Mouse (Mus musculus): ENCODE results near the gene Zdhhc23. TPM values are rescaled to one million over a fixed set of nuclear protein-coding genes. Genes with fewer than 3 reads are reported as not detected.

The Zdhhc23 gene
- 1.4 and 1.7 TPM in 2 replicates for polyA plus RNA-seq (2015; fragmentation: Nextera tagmentation; extraction: Ambion mirVana)

DNA sequence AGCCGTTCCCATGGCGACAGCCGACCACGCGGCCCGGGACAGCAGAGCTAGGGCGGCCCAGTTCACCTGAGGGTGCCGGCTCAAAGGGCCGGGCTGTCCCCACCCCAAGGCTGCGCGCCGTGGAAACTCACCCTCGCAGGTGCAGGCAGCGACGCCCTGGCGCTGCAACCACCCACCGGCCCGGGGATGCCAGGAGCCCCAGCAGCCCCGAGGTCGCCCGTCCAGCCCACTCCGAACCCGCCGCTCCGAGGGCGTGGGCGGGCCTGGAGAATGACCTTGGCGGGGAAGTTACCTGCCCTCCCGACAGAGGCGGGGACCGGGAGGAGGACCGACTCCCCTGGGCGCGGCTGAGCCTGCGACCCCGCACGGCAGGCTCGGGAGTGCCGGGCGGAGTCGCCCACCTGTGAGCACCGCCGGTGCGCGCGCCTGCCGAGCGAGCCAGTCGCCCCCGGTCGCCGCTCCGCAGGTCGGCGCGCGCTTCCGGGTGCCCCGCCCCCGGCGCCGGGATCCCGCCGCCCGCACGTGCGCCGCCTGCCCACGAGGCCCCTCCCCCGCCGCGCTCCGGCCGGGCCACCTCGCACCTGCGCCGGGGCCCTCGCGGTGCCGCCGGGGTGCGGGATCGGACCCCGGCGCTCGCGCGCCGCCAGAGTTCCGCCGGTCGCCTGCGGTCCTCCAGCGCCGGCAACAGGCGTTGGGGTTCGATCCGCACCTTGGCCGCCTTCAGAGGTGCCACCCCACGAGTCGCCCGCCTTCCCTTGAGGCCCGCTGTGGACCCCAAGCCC, at the start of gene Zdhhc23:
TSS of gene Zdhhc23 (minus strand) at position 464 of the 782 bp plus-strand sequence.
- Histone ChIP-seq H3K27me3 (peaks cover 35% of the 10 kb centered on the region), H3K4me1 (replicated peaks) (peaks cover 3% of the 10 kb centered on the region; the same call in 1 of the 2 replicates), H3K9ac (peak within 1 kb of the TSS; percentile 73), H3K36me3 (no peaks in the 10 kb centered on the region), H3K9me3 (no peaks in the 10 kb centered on the region), H3K4me2 (peak within 1 kb of the TSS; percentile 100), H3K4me3 (peak within 1 kb of the TSS; percentile 79), H3K27ac (replicated peaks) (no peak within 1 kb of the TSS)
- ATAC-seq (ENCODE audit: low read depth), result peak; percentile 90
- under 1% methylated on average over 83 of the region's 103 CpGs for WGBS

- Histone ChIP-seq H3K27ac (replicated peaks) (no peak overlapping the region), H3K27me3 (no peaks in the 10 kb centered on the region), H3K4me1 (replicated peaks) (no peaks in the 10 kb centered on the region), H3K4me2 (no peak overlapping the region), H3K4me3 (no peak overlapping the region), H3K9ac (no peak overlapping the region), H3K36me3 (no peaks in the 10 kb centered on the region), H3K9me3 (no peaks in the 10 kb centered on the region)
- no peak for ATAC-seq (ENCODE audit: low read depth)
- 77% methylated on average over 2 of the region's 2 CpGs for WGBS
Measured at GRCm38 (mm10) chr16:44029273-44029672, 49.7 kb upstream of the Zdhhc23 start.

- Histone ChIP-seq H3K27me3 (no peaks in the 10 kb centered on the region), H3K36me3 (no peaks in the 10 kb centered on the region), H3K9ac (no peak overlapping the region), H3K4me1 (replicated peaks) (no peaks in the 10 kb centered on the region), H3K4me2 (no peak overlapping the region), H3K9me3 (no peaks in the 10 kb centered on the region), H3K27ac (replicated peaks) (no peak overlapping the region), H3K4me3 (no peak overlapping the region)
- 81% methylated on average over 9 of the region's 9 CpGs for WGBS
- ATAC-seq (ENCODE audit: low read depth), result no peak
Measured at GRCm38 (mm10) chr16:44026822-44027221, 47.2 kb upstream of the Zdhhc23 start.

DNA sequence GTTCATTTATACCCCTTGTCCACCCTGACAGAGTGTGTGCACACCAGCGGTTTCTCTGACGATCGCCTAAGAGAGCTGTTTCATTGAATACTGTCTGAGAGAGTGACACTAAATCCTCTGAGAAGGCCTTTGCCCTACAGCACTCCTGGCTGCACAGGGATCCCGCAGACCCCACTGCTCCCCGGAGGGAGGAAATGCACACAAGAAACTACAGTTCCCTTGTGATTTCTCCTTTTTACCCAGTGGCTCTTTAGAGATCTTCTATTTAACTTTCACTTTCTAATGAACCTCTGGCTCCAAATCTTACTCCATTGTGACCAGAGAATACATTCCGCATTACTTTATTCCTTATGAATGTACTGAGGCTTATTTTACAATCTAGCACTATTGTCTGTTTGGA, 46.6 kb upstream of the Zdhhc23 start:
- Histone ChIP-seq H3K27me3 (no peaks in the 10 kb centered on the region), H3K9me3 (no peaks in the 10 kb centered on the region), H3K4me1 (replicated peaks) (no peaks in the 10 kb centered on the region), H3K36me3 (no peaks in the 10 kb centered on the region), H3K9ac (no peak overlapping the region), H3K27ac (replicated peaks) (no peak overlapping the region), H3K4me2 (no peak overlapping the region), H3K4me3 (no peak overlapping the region)
- no peak for ATAC-seq (ENCODE audit: low read depth)
- 62% methylated on average over 6 of the region's 6 CpGs for WGBS

DNA sequence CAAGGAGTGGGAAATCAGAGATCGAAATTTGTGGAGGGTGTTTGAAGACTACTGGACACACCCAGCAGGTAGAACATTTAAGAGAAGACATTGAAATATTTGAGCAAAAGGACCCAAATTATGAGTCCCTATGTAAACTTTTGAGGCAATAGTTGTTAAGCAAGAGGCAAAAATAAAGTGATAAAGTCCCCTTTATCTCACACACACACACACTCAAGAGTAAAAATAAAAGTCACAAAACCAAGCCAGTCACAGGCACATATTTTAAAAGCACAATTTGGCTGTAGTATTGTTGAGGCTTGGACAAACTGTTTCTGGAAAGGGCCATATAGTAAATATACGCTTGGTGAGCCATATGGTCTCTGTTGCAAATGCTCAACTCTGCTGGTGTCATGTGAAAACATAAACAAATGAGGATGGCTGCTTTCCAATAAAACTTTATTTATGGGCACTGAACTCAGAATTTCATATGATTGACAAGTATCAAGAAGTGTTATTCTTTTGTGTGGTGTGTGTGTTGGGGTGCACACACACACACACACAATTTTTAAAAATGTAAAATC, 39.5 kb upstream of the Zdhhc23 start:
- H3K9ac ChIP-seq, result no peak overlapping the region
- no peak overlapping the region for H3K4me3 ChIP-seq
- no peaks in the 10 kb centered on the region for H3K36me3 ChIP-seq
- H3K9me3 ChIP-seq, result no peaks in the 10 kb centered on the region
- no peak overlapping the region for H3K4me2 ChIP-seq
- 81% methylated on average over 2 of the region's 2 CpGs for WGBS
- no peaks in the 10 kb centered on the region for H3K27me3 ChIP-seq
- no peak overlapping the region for H3K27ac ChIP-seq (replicated peaks)
- no peaks in the 10 kb centered on the region for H3K4me1 ChIP-seq (replicated peaks)
- no peak for ATAC-seq (ENCODE audit: low read depth)

GRCm38 (mm10) chr16:44018372-44018771, 38.8 kb upstream of the Zdhhc23 start:
- no peaks in the 10 kb centered on the region for H3K9me3 ChIP-seq
- WGBS, result 64% methylated on average over 7 of the region's 7 CpGs

GRCm38 (mm10) chr16:44017707-44018106, 38.1 kb upstream of the Zdhhc23 start:
- Histone ChIP-seq H3K4me2 (no peak overlapping the region), H3K9me3 (no peaks in the 10 kb centered on the region), H3K27me3 (no peaks in the 10 kb centered on the region), H3K4me1 (replicated peaks) (no peaks in the 10 kb centered on the region), H3K4me3 (no peak overlapping the region), H3K36me3 (no peaks in the 10 kb centered on the region), H3K27ac (replicated peaks) (no peak overlapping the region), H3K9ac (no peak overlapping the region)
- ATAC-seq (ENCODE audit: low read depth), result no peak
- WGBS, result 90% methylated on average over 4 of the region's 4 CpGs

More at GRCm38 (mm10) chr16:44018372-44018771, 38.8 kb upstream of the Zdhhc23 start:
- no peak overlapping the region for H3K4me3 ChIP-seq
- no peak overlapping the region for H3K4me2 ChIP-seq
- no peaks in the 10 kb centered on the region for H3K4me1 ChIP-seq (replicated peaks)
- H3K9ac ChIP-seq, result no peak overlapping the region
- no peaks in the 10 kb centered on the region for H3K36me3 ChIP-seq
- H3K27me3 ChIP-seq, result no peaks in the 10 kb centered on the region
- ATAC-seq (ENCODE audit: low read depth), result no peak
- no peak overlapping the region for H3K27ac ChIP-seq (replicated peaks)

GRCm38 (mm10) chr16:44016164-44016563, 36.6 kb upstream of the Zdhhc23 start:
- WGBS, result 21% methylated on average over 11 of the region's 11 CpGs
- no peak overlapping the region for H3K27ac ChIP-seq (replicated peaks)
- H3K4me3 ChIP-seq, result no peak overlapping the region
- ATAC-seq (ENCODE audit: low read depth), result no peak
- no peaks in the 10 kb centered on the region for H3K27me3 ChIP-seq
- H3K9me3 ChIP-seq, result no peaks in the 10 kb centered on the region
- no peaks in the 10 kb centered on the region for H3K4me1 ChIP-seq (replicated peaks)
- no peaks in the 10 kb centered on the region for H3K36me3 ChIP-seq
- H3K4me2 ChIP-seq, result peak overlapping the region; percentile 14; the same call in 1 of the 2 replicates
- no peak overlapping the region for H3K9ac ChIP-seq

GRCm38 (mm10) chr16:44015416-44016158, 36.0 kb upstream of the Zdhhc23 start:
- H3K4me1 ChIP-seq (replicated peaks), result no peaks in the 10 kb centered on the region
- H3K4me2 ChIP-seq, result no peak overlapping the region; the same call in 1 of the 2 replicates
- H3K9me3 ChIP-seq, result no peaks in the 10 kb centered on the region
- no peak overlapping the region for H3K9ac ChIP-seq
- H3K36me3 ChIP-seq, result no peaks in the 10 kb centered on the region
- H3K27me3 ChIP-seq, result no peaks in the 10 kb centered on the region
- ATAC-seq (ENCODE audit: low read depth), result no peak
- WGBS, result 73% methylated on average over 16 of the region's 16 CpGs
- H3K27ac ChIP-seq (replicated peaks), result no peak overlapping the region
- no peak overlapping the region for H3K4me3 ChIP-seq

- Histone ChIP-seq H3K9ac (no peak overlapping the region), H3K36me3 (no peaks in the 10 kb centered on the region), H3K4me1 (replicated peaks) (no peaks in the 10 kb centered on the region), H3K4me2 (no peak overlapping the region), H3K9me3 (no peaks in the 10 kb centered on the region), H3K27ac (replicated peaks) (no peak overlapping the region), H3K27me3 (no peaks in the 10 kb centered on the region), H3K4me3 (no peak overlapping the region)
- WGBS, result 68% methylated on average over 5 of the region's 5 CpGs
- no peak for ATAC-seq (ENCODE audit: low read depth)
Measured at GRCm38 (mm10) chr16:44011010-44011409, 31.4 kb upstream of the Zdhhc23 start.

GRCm38 (mm10) chr16:44002086-44002485, 22.5 kb upstream of the Zdhhc23 start:
- ATAC-seq (ENCODE audit: low read depth), result no peak
- Histone ChIP-seq H3K9ac (no peak overlapping the region), H3K4me3 (no peak overlapping the region), H3K27me3 (no peaks in the 10 kb centered on the region), H3K36me3 (no peaks in the 10 kb centered on the region), H3K9me3 (no peaks in the 10 kb centered on the region), H3K4me1 (replicated peaks) (no peaks in the 10 kb centered on the region), H3K4me2 (no peak overlapping the region), H3K27ac (replicated peaks) (no peak overlapping the region)
- WGBS, result 62% methylated on average over 5 of the region's 5 CpGs

GRCm38 (mm10) chr16:43999541-43999940, 19.9 kb upstream of the Zdhhc23 start:
- no peak overlapping the region for H3K4me2 ChIP-seq
- no peaks in the 10 kb centered on the region for H3K4me1 ChIP-seq (replicated peaks)
- H3K9me3 ChIP-seq, result no peaks in the 10 kb centered on the region
- H3K4me3 ChIP-seq, result no peak overlapping the region
- ATAC-seq (ENCODE audit: low read depth), result no peak
- 85% methylated on average over 5 of the region's 5 CpGs for WGBS
- no peak overlapping the region for H3K27ac ChIP-seq (replicated peaks)
- H3K36me3 ChIP-seq, result no peaks in the 10 kb centered on the region
- H3K9ac ChIP-seq, result no peak overlapping the region
- H3K27me3 ChIP-seq, result no peaks in the 10 kb centered on the region

Measured in neural tube, embryonic 13.5 days (tissue).